Mouse (Mus musculus): Measurements from ENCODE around the gene Timm8a1. TPM values are rescaled to one million over a fixed set of nuclear protein-coding genes. Genes with fewer than 3 reads are reported as not detected.
"Not testable (repeated sequence)": the region's sequence is repeated elsewhere in the genome, so short reads cannot be mapped to it uniquely, and the experiment has no call there.

Gene Timm8a1
- total and polyA plus RNA-seq, 3 experiments: 48.2 to 216 (median 152) TPM

DNA sequence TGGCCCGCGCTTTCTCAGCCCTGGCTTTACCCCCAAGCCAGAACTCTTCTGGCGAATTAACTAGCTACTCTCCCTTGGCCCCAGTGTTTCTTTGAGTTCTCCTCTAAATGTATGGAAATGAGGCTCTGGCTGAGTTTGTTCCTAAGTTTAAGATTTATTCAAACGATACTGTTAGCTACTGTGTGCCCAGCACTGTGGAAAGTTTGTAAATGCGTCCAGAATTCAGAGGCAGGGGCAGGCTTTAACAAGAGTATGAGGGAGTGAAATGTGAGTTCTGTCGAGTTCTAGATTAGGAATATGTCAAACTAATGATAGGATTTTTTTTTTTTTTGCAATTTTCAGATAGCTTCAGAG, 267 bp upstream of the Timm8a1 start:
- Histone ChIP-seq H3K4me2 (ENCODE audit: insufficient read depth, low read depth, poor library complexity, severe bottlenecking) (peak overlapping the region; percentile 61), H3K27me3 (replicated peaks) (no peaks in the 10 kb centered on the region), H3K9me3 (replicated peaks; ENCODE audit: low read length) (no peaks in the 10 kb centered on the region), H3K4me3 (replicated peaks in 1 of 3; ENCODE audit: low read depth in 2 of 3, low read length in 2 of 3, poor library complexity in 1 of 3) (peak overlapping the region; percentile 35 to 54 (median 41)), H3K79me2 (replicated peaks; ENCODE audit: control insufficient read depth, extremely low read depth, insufficient read depth, poor library complexity, severe bottlenecking) (peaks cover 27% of the 10 kb centered on the region), H3K27ac (ENCODE audit: insufficient read depth, low read depth) (no peak overlapping the region), H3K9ac (ENCODE audit: insufficient read depth, low read depth) (peak overlapping the region; percentile 91; the same call in 1 of the 2 replicates), H3K36me3 (replicated peaks in 1 of 2; ENCODE audit: control insufficient read depth in 1 of 2, insufficient read depth in 1 of 2, low read length in 1 of 2) (peaks cover 11 to 36% of the 10 kb centered on the region in 2 experiments), H3K4me1 (ENCODE audit: control insufficient read depth in 1 of 2, insufficient read depth in 2 of 2) (peaks cover 3 to 4% of the 10 kb centered on the region in 2 experiments; a peak in 2 of 4 replicates)
- dilution Hi-C loops (cut with MboI; ENCODE audit: extremely low pct_ligation_motif_present, extremely low pct_unique_long_range_greater_than_20kb, low sequenced_read_pairs) (no loop called here), in situ Hi-C loops (cut with MboI; ENCODE audit: low pct_ligation_motif_present, low pct_unique_long_range_greater_than_20kb, low sequenced_read_pairs) (no loop called here)
- no peak for DNase-seq (ENCODE audit: extremely low read depth)
- TF ChIP-seq NRF1 (IDR thresholded peaks at IDR 0.05; ENCODE audit: low read depth, low read length) (no peak), E2F4 (IDR thresholded peaks at IDR 0.05; ENCODE audit: insufficient replicate concordance, low read depth, low read length) (0 out of 2 replicates have a peak, but pooled peaks have one; percentile 0), JUN (IDR thresholded peaks at IDR 0.05; ENCODE audit: insufficient read depth, low read depth, low read length) (no peak)

DNA sequence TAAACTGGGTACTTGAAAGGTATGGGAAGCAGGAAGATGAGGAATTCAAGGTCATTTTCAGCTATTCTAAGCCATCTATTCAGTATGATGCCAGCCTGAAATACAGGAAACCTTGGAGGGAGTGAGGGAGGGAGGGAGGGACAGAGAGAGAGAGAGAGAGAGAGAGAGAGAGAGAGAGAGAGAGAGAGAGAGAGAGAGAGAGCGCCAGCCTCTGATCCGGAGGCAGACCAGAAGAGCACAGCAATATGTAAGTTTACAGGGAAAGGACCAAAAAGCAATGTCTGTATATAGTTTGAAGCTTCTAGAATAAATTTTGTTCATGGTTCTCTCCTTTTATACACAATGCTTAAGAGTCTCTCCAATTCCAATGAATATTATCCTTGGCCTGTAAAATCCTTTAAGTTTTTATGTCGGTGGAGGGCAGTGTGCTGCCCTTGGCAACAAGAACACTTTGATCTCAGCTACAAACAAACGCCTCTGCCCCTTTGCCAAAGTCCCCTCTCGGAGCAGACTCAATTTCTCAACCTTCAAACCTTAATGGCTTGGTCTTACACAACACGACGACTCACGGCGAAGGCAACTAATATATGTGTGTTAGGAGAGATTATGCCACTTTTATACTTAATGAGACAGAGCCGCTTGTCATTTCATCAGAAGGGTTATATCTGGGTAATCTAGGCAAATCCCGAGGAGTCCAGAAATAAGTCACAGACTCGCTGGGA, 1.1 kb downstream of the Timm8a1 start:
- H3K9ac ChIP-seq (ENCODE audit: insufficient read depth, low read depth): peak overlapping the region; percentile 91
- dilution Hi-C loops (cut with MboI; ENCODE audit: extremely low pct_ligation_motif_present, extremely low pct_unique_long_range_greater_than_20kb, low sequenced_read_pairs): no loop called here
- in situ Hi-C loops (cut with MboI; ENCODE audit: low pct_ligation_motif_present, low pct_unique_long_range_greater_than_20kb, low sequenced_read_pairs): no loop called here
- peak; percentile 32 for DNase-seq (ENCODE audit: extremely low read depth)
- H3K4me1 ChIP-seq (ENCODE audit: control insufficient read depth in 1 of 2, insufficient read depth in 2 of 2): peaks cover 3 to 4% of the 10 kb centered on the region in 2 experiments; a peak in 2 of 4 replicates
- peak overlapping the region; percentile 93 for H3K4me2 ChIP-seq (ENCODE audit: insufficient read depth, low read depth, poor library complexity, severe bottlenecking)
- H3K27me3 ChIP-seq (replicated peaks): no peaks in the 10 kb centered on the region
- H3K27ac ChIP-seq (ENCODE audit: insufficient read depth, low read depth): no peak overlapping the region
- peaks cover 9 to 37% of the 10 kb centered on the region in 2 experiments for H3K36me3 ChIP-seq (replicated peaks in 1 of 2; ENCODE audit: control insufficient read depth in 1 of 2, insufficient read depth in 1 of 2, low read length in 1 of 2)
- peak overlapping the region; percentile 66 to 84 (median 78) for H3K4me3 ChIP-seq (replicated peaks in 1 of 3; ENCODE audit: low read depth in 2 of 3, low read length in 2 of 3, poor library complexity in 1 of 3)
- H3K9me3 ChIP-seq (replicated peaks; ENCODE audit: low read length): no peaks in the 10 kb centered on the region
- TF ChIP-seq ELF1 (IDR thresholded peaks at IDR 0.05; ENCODE audit: low read depth, low read length): no peak
- TF ChIP-seq POLR2AphosphoS2 (IDR thresholded peaks at IDR 0.05; ENCODE audit: low read depth, low read length): no peak
- TF ChIP-seq TCF12 (IDR thresholded peaks at IDR 0.05; ENCODE audit: low read depth, low read length): no peak
- no peak for TF ChIP-seq CHD2 (IDR thresholded peaks at IDR 0.05; ENCODE audit: low read length)
- no peak for TF ChIP-seq RCOR1 (conservative IDR thresholded peaks at IDR 0.05; ENCODE audit: low read depth, low read length)
- TF ChIP-seq NRF1 (IDR thresholded peaks at IDR 0.05; ENCODE audit: low read depth, low read length): no peak
- TF ChIP-seq ETS1 (conservative IDR thresholded peaks at IDR 0.05; ENCODE audit: low read depth, low read length): no peak
- TF ChIP-seq CHD1 (IDR thresholded peaks at IDR 0.05; ENCODE audit: low read depth, low read length): no peak
- H3K79me2 ChIP-seq (replicated peaks; ENCODE audit: control insufficient read depth, extremely low read depth, insufficient read depth, poor library complexity, severe bottlenecking): peaks cover 27% of the 10 kb centered on the region

DNA sequence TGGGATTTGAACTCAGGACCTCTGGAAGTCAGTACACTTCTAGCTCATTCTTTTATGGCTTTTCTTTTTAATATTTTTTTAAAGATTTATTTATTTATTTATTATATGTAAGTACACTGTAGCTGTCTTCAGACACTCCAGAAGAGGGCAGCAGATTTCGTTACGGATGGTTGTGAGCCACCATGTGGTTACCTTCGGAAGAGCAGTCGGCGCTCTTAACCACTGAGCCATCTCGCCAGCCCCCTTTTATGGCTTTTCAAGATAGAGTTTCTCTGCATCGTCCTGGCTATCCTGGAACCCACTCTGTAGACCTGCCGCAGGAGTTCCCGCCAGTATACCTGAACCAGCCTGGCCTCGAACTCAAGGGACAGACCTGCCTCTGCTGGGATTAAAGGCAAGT, 1.9 kb downstream of the Timm8a1 start:
- peaks cover 27% of the 10 kb centered on the region for H3K79me2 ChIP-seq (replicated peaks; ENCODE audit: control insufficient read depth, extremely low read depth, insufficient read depth, poor library complexity, severe bottlenecking)
- H3K27me3 ChIP-seq (replicated peaks); H3K9me3 ChIP-seq (replicated peaks; ENCODE audit: low read length); H3K27ac ChIP-seq (ENCODE audit: insufficient read depth, low read depth); H3K4me1 ChIP-seq (ENCODE audit: control insufficient read depth in 1 of 2, insufficient read depth in 2 of 2); dilution Hi-C loops (cut with MboI; ENCODE audit: extremely low pct_ligation_motif_present, extremely low pct_unique_long_range_greater_than_20kb, low sequenced_read_pairs); in situ Hi-C loops (cut with MboI; ENCODE audit: low pct_ligation_motif_present, low pct_unique_long_range_greater_than_20kb, low sequenced_read_pairs): not testable (repeated sequence)
- DNase-seq (ENCODE audit: extremely low read depth): peak; percentile 52
- peaks cover 9 to 36% of the 10 kb centered on the region in 2 experiments for H3K36me3 ChIP-seq (replicated peaks in 1 of 2; ENCODE audit: control insufficient read depth in 1 of 2, insufficient read depth in 1 of 2, low read length in 1 of 2)
- peak overlapping the region; percentile 91 for H3K9ac ChIP-seq (ENCODE audit: insufficient read depth, low read depth)
- peak overlapping the region; percentile 56 to 66 (median 64) for H3K4me3 ChIP-seq (replicated peaks in 1 of 3; ENCODE audit: low read depth in 2 of 3, low read length in 2 of 3, poor library complexity in 1 of 3)
- H3K4me2 ChIP-seq (ENCODE audit: insufficient read depth, low read depth, poor library complexity, severe bottlenecking): peak overlapping the region; percentile 93
- TF ChIP-seq CTCF (conservative IDR thresholded peaks at IDR 0.05 in 1 of 2, IDR thresholded peaks at IDR 0.05 in 1 of 2; ENCODE audit: low read depth in 2 of 2, low read length in 2 of 2) (peak in 1 of 2 experiments; percentile 76; a peak in 2 of 4 replicates), MXI1 (IDR thresholded peaks at IDR 0.05; ENCODE audit: low read depth, low read length) (0 out of 2 replicates have a peak, but pooled peaks have one; percentile 32), MAX (IDR thresholded peaks at IDR 0.05; ENCODE audit: low read length) (0 out of 2 replicates have a peak, but pooled peaks have one; percentile 21), MYC (IDR thresholded peaks at IDR 0.05; ENCODE audit: low read depth, low read length) (0 out of 2 replicates have a peak, but pooled peaks have one; percentile 34)
